Mouse (Mus musculus) brown adipose tissue, adult 24 weeks (tissue): ENCODE results near the gene Prr5. TPM values are rescaled to one million over a fixed set of nuclear protein-coding genes. Genes with fewer than 3 reads are reported as not detected.

ENCODE experiments used
- H3K27ac ChIP-seq: fragments of 200-500 bp; replicated peaks from 2 replicates; pipeline ENCODE4 v1.5.1; 2012; ENCODE audit warnings: low read depth, mild to moderate bottlenecking, low read length
- H3K4me1 ChIP-seq: fragments of 200-500 bp; 2 replicates; pipeline ENCODE4 v1.6.1; 2012; ENCODE audit warnings: low read length, mixed read lengths; ENCODE audit not compliant: control insufficient read depth, insufficient read depth, insufficient read length
- H3K4me3 ChIP-seq: fragments of 200-500 bp; 2 replicates; pipeline ENCODE4 v1.5.1; 2012; ENCODE audit warnings: low read depth, mild to moderate bottlenecking, low read length, moderate library complexity; ENCODE audit not compliant: insufficient read depth
- polyA plus RNA-seq: library from polyadenylated mRNA; stranded (reverse); fragments of >200 nt; gene quantifications from 2 replicates; pipeline ENCODE4 v1.2.4, GENCODE M21; 2012; ENCODE audit not compliant: missing spikeins, insufficient read depth, insufficient read length

Prr5 gene
- polyA plus RNA-seq, 1 experiment = 4.4 TPM

- H3K4me3 ChIP-seq = no peak overlapping the region
- no peaks in the 10 kb centered on the region; the same call in none of the 2 replicates for H3K4me1 ChIP-seq
- H3K27ac ChIP-seq = no peak overlapping the region
These were observed 62.4 kb downstream of the Prr5 start for GRCm38 (mm10) chr15:84731676-84732424.

- Histone ChIP-seq H3K27ac (no peak overlapping the region), H3K4me1 (no peaks in the 10 kb centered on the region; the same call in none of the 2 replicates), H3K4me3 (no peak overlapping the region)
These were observed 63.0 kb downstream of the Prr5 start for GRCm38 (mm10) chr15:84732425-84732749.

GRCm38 (mm10) chr15:84736346-84736993, 67.0 kb downstream of the Prr5 start:
- no peak overlapping the region for H3K4me3 ChIP-seq
- H3K4me1 ChIP-seq = no peaks in the 10 kb centered on the region; the same call in none of the 2 replicates
- no peak overlapping the region for H3K27ac ChIP-seq

- H3K4me3 ChIP-seq = no peak overlapping the region
- no peak overlapping the region for H3K27ac ChIP-seq
- no peaks in the 10 kb centered on the region; the same call in none of the 2 replicates for H3K4me1 ChIP-seq
These were observed 67.5 kb downstream of the Prr5 start for GRCm38 (mm10) chr15:84736994-84737346.

GRCm38 (mm10) chr15:84738246-84738645, 68.8 kb downstream of the Prr5 start:
- Histone ChIP-seq H3K4me3 (no peak overlapping the region), H3K4me1 (no peaks in the 10 kb centered on the region), H3K27ac (no peak overlapping the region)

- no peak overlapping the region for H3K27ac ChIP-seq
- H3K4me3 ChIP-seq = no peak overlapping the region
- no peaks in the 10 kb centered on the region for H3K4me1 ChIP-seq
These were observed 72.2 kb downstream of the Prr5 start for GRCm38 (mm10) chr15:84741573-84741972.

- no peak overlapping the region for H3K4me3 ChIP-seq
- no peak overlapping the region for H3K27ac ChIP-seq
- H3K4me1 ChIP-seq = no peaks in the 10 kb centered on the region
These were observed 73.9 kb downstream of the Prr5 start for GRCm38 (mm10) chr15:84743347-84743746.

GRCm38 (mm10) chr15:84744308-84744707, 74.9 kb downstream of the Prr5 start:
- no peaks in the 10 kb centered on the region for H3K4me1 ChIP-seq
- H3K27ac ChIP-seq = no peak overlapping the region
- no peak overlapping the region for H3K4me3 ChIP-seq

- Histone ChIP-seq H3K27ac (no peak overlapping the region), H3K4me3 (no peak overlapping the region), H3K4me1 (no peaks in the 10 kb centered on the region)
These were observed 76.4 kb downstream of the Prr5 start for GRCm38 (mm10) chr15:84745831-84746230.

Other genes starting within 250 kb of the Prr5 start
- gene Shisal1, start 222.5 kb upstream of the Prr5 start, polyA plus RNA-seq = not detected in 2 replicates
- gene Rtl6, start 111.8 kb upstream of the Prr5 start, polyA plus RNA-seq = 0.33 TPM in 1 of 2 replicates, not detected in the other
- not detected in 2 replicates for gene Arhgap8, start 50.4 kb downstream of the Prr5 start, polyA plus RNA-seq
- gene Phf21b, start 186.4 kb downstream of the Prr5 start, polyA plus RNA-seq = 0.55 TPM in 1 of 2 replicates, not detected in the other